Mouse (Mus musculus) liver, postnatal 0 days (tissue): ENCODE data around the gene Ankrd16.

Experiments
- CTCF ChIP-seq: sonication (generic); IDR thresholded peaks from 2 replicates; pipeline ENCODE4 v1.5.1; 2016; ENCODE audit warnings: antibody characterized with exemption, low read depth
- EP300 ChIP-seq: IDR thresholded peaks from 2 replicates; pipeline ENCODE4 v1.6.1; 2016; ENCODE audit warnings: antibody characterized with exemption, low read depth, mild to moderate bottlenecking

GRCm38 (mm10) chr2:11775121-11775520 lies 2.6 kb upstream of the Ankrd16 start:
- TF ChIP-seq EP300: no peak
- no peak for TF ChIP-seq CTCF
